In the genomic region with DNA sequence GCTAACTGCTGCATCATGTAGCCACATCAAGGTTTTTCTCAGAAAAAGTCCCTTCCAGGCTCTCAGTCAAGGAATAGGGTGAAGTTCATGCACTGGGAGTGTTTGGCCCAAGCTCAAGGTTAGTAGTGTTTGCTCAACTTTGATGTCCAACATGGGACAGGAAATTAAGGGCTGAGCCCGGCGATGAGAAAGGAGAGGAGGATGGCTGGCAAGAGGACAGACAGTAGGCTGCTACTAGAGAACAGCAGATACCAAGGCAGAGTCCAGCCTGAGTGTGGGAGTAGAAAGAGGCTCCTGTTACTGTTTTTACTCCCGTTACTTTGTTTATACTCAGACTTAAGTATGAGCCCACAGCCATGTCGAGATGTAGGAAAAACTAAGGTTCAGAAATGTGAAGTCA, we compare ENCODE assay signal across 8 mouse cellular contexts. TPM values are rescaled to one million over a fixed set of nuclear protein-coding genes. Genes with fewer than 3 reads are reported as not detected.
DNase-seq lines count a peak whose midpoint lies in the region; ATAC-seq and TF ChIP-seq lines count a peak whose summit lies in the region.

No protein-coding gene starts in this region.

- H3K27ac ChIP-seq in forebrain, embryonic 11.5 days (ENCODE audit: low read depth, low read length) = no peak overlapping the region
- peak overlapping the region; percentile 80 for H3K27ac ChIP-seq in lung, embryonic 14.5 days (ENCODE audit: low read depth)
- H3K27ac ChIP-seq in small intestine, adult 2 months (ENCODE audit: insufficient read depth, low read depth, low read length) = peak overlapping the region; percentile 18; the same call in 1 of the 2 replicates

- no peak for TF ChIP-seq CTCF in lung, embryonic 14.5 days (IDR thresholded peaks at IDR 0.05; ENCODE audit: low read depth)
- TF ChIP-seq CTCF in small intestine, adult 2 months (IDR thresholded peaks at IDR 0.05; ENCODE audit: extremely low read depth, insufficient read length, insufficient replicate concordance, low read depth, low read length) = no peak

- no peak for TF ChIP-seq POLR2A in small intestine, adult 2 months (IDR thresholded peaks at IDR 0.05; ENCODE audit: low read depth, low read length)

- ATAC-seq in forebrain, embryonic 11.5 days (replicated peaks; ENCODE audit: low FRiP score) = no peak
- peak; percentile 2; the same call in 1 of the 2 replicates for ATAC-seq in lung, embryonic 14.5 days (ENCODE audit: insufficient read depth)

- no peaks in the 10 kb centered on the region for H3K9me3 ChIP-seq in forebrain, embryonic 11.5 days (ENCODE audit: control insufficient read depth, low read length)
- no peaks in the 10 kb centered on the region for H3K9me3 ChIP-seq in lung, embryonic 14.5 days (ENCODE audit: low read depth, low read length)

- peaks cover 5% of the 10 kb centered on the region; the same call in 1 of the 2 replicates for H3K4me1 ChIP-seq in forebrain, embryonic 11.5 days (replicated peaks; ENCODE audit: control insufficient read depth, insufficient read depth, low read length)
- H3K4me1 ChIP-seq in lung, embryonic 14.5 days (ENCODE audit: insufficient read depth) = peaks cover 4% of the 10 kb centered on the region; the same call in 1 of the 2 replicates
- no peaks in the 10 kb centered on the region; the same call in 1 of the 2 replicates for H3K4me1 ChIP-seq in small intestine, adult 2 months (ENCODE audit: control insufficient read depth, insufficient read depth, insufficient read length, low read length)

- intact Hi-C loops in gastrocnemius, postnatal 14 days (cut with DNase I; ENCODE audit: low total_unique reads) = no loop called here

- peak overlapping the region; percentile 50 for H3K4me2 ChIP-seq in forebrain, embryonic 11.5 days (ENCODE audit: low read depth, low read length, severe bottlenecking)
- H3K4me2 ChIP-seq in lung, embryonic 14.5 days = peak overlapping the region; percentile 66

- H3K27me3 ChIP-seq in forebrain, embryonic 11.5 days (ENCODE audit: control insufficient read depth, insufficient read depth, low read length) = no peaks in the 10 kb centered on the region
- H3K27me3 ChIP-seq in lung, embryonic 14.5 days (ENCODE audit: insufficient read depth, low read length) = no peaks in the 10 kb centered on the region
- H3K27me3 ChIP-seq in small intestine, adult 2 months (ENCODE audit: control insufficient read depth, insufficient read depth, low read length) = no peaks in the 10 kb centered on the region

- peak; percentile 7 for DNase-seq in gastrocnemius, postnatal 10 days
- no peak for DNase-seq in gastrocnemius, postnatal 14 days
- peak; percentile 6 for DNase-seq in ZHBTc4 (ENCODE audit: low read depth, low spot score)
- DNase-seq in forebrain, embryonic 11.5 days (ENCODE audit: low spot score) = no peak
- DNase-seq in kidney, adult 18-20 months = peak; percentile 31
- peak; percentile 24 for DNase-seq in lung, embryonic 14.5 days
- DNase-seq in urinary bladder, postnatal 10 days (ENCODE audit: low spot score) = no peak

- 54% methylated on average over 4 of the region's 4 CpGs for WGBS in forebrain, embryonic 11.5 days
- 2% methylated on average over 4 of the region's 4 CpGs for WGBS in lung, embryonic 14.5 days
- under 1% methylated on average over 4 of the region's 4 CpGs for WGBS in small intestine, adult 2 months

- H3K9ac ChIP-seq in forebrain, embryonic 11.5 days (ENCODE audit: low read length) = peak overlapping the region; percentile 65; the same call in 1 of the 2 replicates
- peak overlapping the region; percentile 70; the same call in 1 of the 2 replicates for H3K9ac ChIP-seq in lung, embryonic 14.5 days

- H3K36me3 ChIP-seq in forebrain, embryonic 11.5 days (ENCODE audit: control insufficient read depth, insufficient read depth, low read length) = no peaks in the 10 kb centered on the region; the same call in 1 of the 2 replicates
- peaks cover 10% of the 10 kb centered on the region for H3K36me3 ChIP-seq in lung, embryonic 14.5 days (ENCODE audit: insufficient read depth)
- peaks cover 18% of the 10 kb centered on the region for H3K36me3 ChIP-seq in small intestine, adult 2 months (ENCODE audit: control insufficient read depth, insufficient read depth, low read length)

- peak overlapping the region; percentile 60 for H3K4me3 ChIP-seq in forebrain, embryonic 11.5 days (ENCODE audit: low read depth, low read length)
- H3K4me3 ChIP-seq in lung, embryonic 14.5 days (ENCODE audit: low read depth, low read length) = peak overlapping the region; percentile 67
- H3K4me3 ChIP-seq in small intestine, adult 2 months (ENCODE audit: low read depth, low read length) = peak overlapping the region; percentile 73; the same call in 1 of the 2 replicates

RNA-seq across cellular contexts. Expression of a gene that starts 0.9 kb away (rescaled TPM):
- total RNA-seq in gastrocnemius, postnatal 10 days (2021) = 100 to 1,000 TPM; 136 to 154 TPM
- 100 to 1,000 TPM; 163 to 192 TPM for total RNA-seq in gastrocnemius, postnatal 14 days (2021)
- 103 and 106 TPM in 2 replicates for polyA plus RNA-seq in forebrain, embryonic 11.5 days (2014; fragmentation: Nextera tagmentation; extraction: Ambion mirVana)
- polyA plus RNA-seq in lung, embryonic 14.5 days (2014; fragmentation: Nextera tagmentation; extraction: Ambion mirVana) = 115 and 125 TPM in 2 replicates
- polyA plus RNA-seq in small intestine, adult 2 months (2012; rRNA removed) = 30.4 and 40.2 TPM in 2 replicates

RNA-seq across cellular contexts. Expression of a gene that starts 12.2 kb away (rescaled TPM):
- total RNA-seq in gastrocnemius, postnatal 10 days (2021) = 1 to 10 TPM; 1.9 to 2.8 TPM
- 1 to 10 TPM; 1.6 to 1.9 TPM for total RNA-seq in gastrocnemius, postnatal 14 days (2021)
- polyA plus RNA-seq in forebrain, embryonic 11.5 days (2014; fragmentation: Nextera tagmentation; extraction: Ambion mirVana) = 11.9 and 13.4 TPM in 2 replicates
- polyA plus RNA-seq in lung, embryonic 14.5 days (2014; fragmentation: Nextera tagmentation; extraction: Ambion mirVana) = 6.4 and 6.5 TPM in 2 replicates
- polyA plus RNA-seq in small intestine, adult 2 months (2012; rRNA removed) = 0.16 and 0.29 TPM in 2 replicates

RNA-seq across cellular contexts. Expression of a gene that starts 16.0 kb away (rescaled TPM):
- total RNA-seq in gastrocnemius, postnatal 10 days (2021) = 1 to 10 TPM; 6.8 to 9.7 TPM
- 1 to 10 TPM; 6.4 to 6.5 TPM for total RNA-seq in gastrocnemius, postnatal 14 days (2021)
- polyA plus RNA-seq in forebrain, embryonic 11.5 days (2014; fragmentation: Nextera tagmentation; extraction: Ambion mirVana) = 2.6 and 2.8 TPM in 2 replicates
- polyA plus RNA-seq in lung, embryonic 14.5 days (2014; fragmentation: Nextera tagmentation; extraction: Ambion mirVana) = 3.2 and 4.5 TPM in 2 replicates
- polyA plus RNA-seq in small intestine, adult 2 months (2012; rRNA removed) = 0.81 and 1.3 TPM in 2 replicates

Comparison
In these comparisons a context has a peak if more than half of its experiments do, and no peak if none do; other contexts are left out.
1. DNase-seq: peak in gastrocnemius, postnatal 10 days (single experiment), ZHBTc4 (single experiment), kidney, adult 18-20 months (single experiment) and lung, embryonic 14.5 days (single experiment); none in gastrocnemius, postnatal 14 days (single experiment), forebrain, embryonic 11.5 days (single experiment) and urinary bladder, postnatal 10 days (single experiment).
2. Peak in every context shown above with its lines, with median percentiles within 50 percentile points of each other: H3K4me3 ChIP-seq.